In genomic region chr5:120025212-120025611, GRCm38 (mm10) we compare ENCODE assay signal across 24 mouse cellular contexts.
"Had no signal": no experiment of that assay in that cellular context is flagged by ENCODE, and none has a peak within 500 bp of the region (broad histone marks: within the 10 kb centered on the region; RNA-seq: fewer than 3 reads in every experiment).

No protein-coding gene starts in this region.

- H3K9ac ChIP-seq: limb, embryonic 13.5 days; liver, embryonic 12.5 days; liver, embryonic 15.5 days; lung, embryonic 15.5 days; midbrain, embryonic 12.5 days; midbrain, embryonic 15.5 days; neural tube, embryonic 13.5 days; stomach, embryonic 15.5 days had no signal

- H3K27me3 ChIP-seq: liver, embryonic 15.5 days; midbrain, embryonic 12.5 days; midbrain, embryonic 15.5 days; neural tube, embryonic 13.5 days; stomach, embryonic 15.5 days had no signal

- ATAC-seq: liver, embryonic 12.5 days; midbrain, embryonic 15.5 days had no signal

- DNase-seq: kidney, adult 2 months; kidney, postnatal 25 days; layer of hippocampus, adult 9-11 months; liver; lung, adult 18-20 months; lung, postnatal 10 days; lung, postnatal 36 days; right cerebral cortex, adult 18-20 months; right cerebral cortex, postnatal 14 days; right cerebral cortex, postnatal 4 days; thymus, adult 18-20 months; thymus, postnatal 36 days had no signal

- H3K27ac ChIP-seq: kidney, postnatal 0 days; layer of hippocampus, adult 2 months; limb, embryonic 13.5 days; liver, embryonic 12.5 days; liver, embryonic 15.5 days; lung, embryonic 15.5 days; midbrain, embryonic 12.5 days; neural tube, embryonic 13.5 days; stomach, embryonic 15.5 days had no signal

- H3K4me2 ChIP-seq: limb, embryonic 13.5 days; liver, embryonic 12.5 days; liver, embryonic 15.5 days; lung, embryonic 15.5 days; midbrain, embryonic 12.5 days; midbrain, embryonic 15.5 days; neural tube, embryonic 13.5 days; stomach, embryonic 15.5 days had no signal

- H3K9me3 ChIP-seq: limb, embryonic 10.5 days; limb, embryonic 13.5 days; liver, embryonic 12.5 days; liver, embryonic 15.5 days; lung, embryonic 15.5 days; midbrain, embryonic 12.5 days; midbrain, embryonic 15.5 days; neural tube, embryonic 13.5 days; stomach, embryonic 15.5 days had no signal

- H3K36me3 ChIP-seq: limb, embryonic 10.5 days; limb, embryonic 13.5 days; liver, embryonic 12.5 days; liver, embryonic 15.5 days; lung, embryonic 15.5 days; midbrain, embryonic 12.5 days; midbrain, embryonic 15.5 days; neural tube, embryonic 13.5 days; stomach, embryonic 15.5 days had no signal

- H3K4me3 ChIP-seq: layer of hippocampus, adult 2 months; limb, embryonic 10.5 days; limb, embryonic 13.5 days; liver, embryonic 12.5 days; liver, embryonic 15.5 days; lung, embryonic 15.5 days; midbrain, embryonic 12.5 days; midbrain, embryonic 15.5 days; myocyte; neural tube, embryonic 13.5 days; stomach, embryonic 15.5 days had no signal

- H3K4me1 ChIP-seq: liver, embryonic 12.5 days; liver, embryonic 15.5 days; stomach, embryonic 15.5 days had no signal
